12 mouse cellular contexts compared by ENCODE assay signal in the genomic region with DNA sequence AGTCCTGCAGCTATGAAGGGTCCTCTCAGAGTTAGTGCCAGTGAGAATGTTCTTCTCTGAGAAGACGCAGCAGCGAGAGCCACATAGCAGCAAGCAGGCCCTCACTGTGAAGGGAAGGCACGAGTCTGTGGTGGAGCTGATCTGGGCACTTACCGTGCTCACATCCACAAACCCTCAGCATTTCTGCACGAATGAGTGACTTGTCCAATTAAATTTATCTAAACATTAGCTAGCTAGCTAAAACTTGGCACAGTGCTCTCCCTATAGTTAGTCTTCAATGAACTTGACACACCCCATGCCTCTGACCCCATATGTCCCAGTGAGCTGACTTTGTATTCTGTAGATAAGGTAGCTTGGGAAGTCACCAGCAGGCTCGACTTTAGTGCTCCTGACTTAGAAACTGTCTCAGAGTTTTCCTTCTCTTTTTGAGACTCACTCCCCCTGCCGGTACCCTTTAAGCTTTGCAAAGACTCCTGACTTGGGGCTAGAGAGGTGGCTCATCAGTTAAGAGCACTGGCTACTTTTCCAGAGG. TPM values are rescaled to one million over a fixed set of nuclear protein-coding genes. Genes with fewer than 3 reads are reported as not detected.
DNase-seq lines count a peak whose midpoint lies in the region; ATAC-seq lines count a peak whose summit lies in the region.
"Had no signal": no experiment of that assay in that cellular context is flagged by ENCODE, and none has a peak within 500 bp of the region (broad histone marks: within the 10 kb centered on the region; RNA-seq: fewer than 3 reads in every experiment).

No protein-coding gene starts in this region.

- peaks cover 18% of the 10 kb centered on the region for H3K4me1 ChIP-seq in heart, embryonic 10.5 days
- H3K4me1 ChIP-seq in embryonic facial prominence, embryonic 14.5 days (ENCODE audit: control insufficient read depth, insufficient read depth, low read length) = no peaks in the 10 kb centered on the region; the same call in 1 of the 2 replicates
- peaks cover 39% of the 10 kb centered on the region for H3K4me1 ChIP-seq in kidney, embryonic 16.5 days (ENCODE audit: insufficient read depth, low read length)
- H3K4me1 ChIP-seq in hindbrain, embryonic 12.5 days = 0 out of 2 replicates have a peak, but pooled peaks cover 4% of the 10 kb centered on the region

- no peak for ATAC-seq in embryonic facial prominence, embryonic 14.5 days (ENCODE audit: low read depth)
- ATAC-seq in kidney, embryonic 16.5 days (ENCODE audit: low FRiP score, low TSS enrichment) = peak; percentile 89
- peak; percentile 63 for ATAC-seq in megakaryocyte progenitor cell, adult 5-6 weeks (replicated peaks; ENCODE audit: poor library complexity)
- ATAC-seq in hindbrain, embryonic 12.5 days (ENCODE audit: low FRiP score) = no peak

- H3K27ac ChIP-seq in heart, embryonic 10.5 days = peak overlapping the region; percentile 36; the same call in 1 of the 2 replicates
- H3K27ac ChIP-seq in embryonic facial prominence, embryonic 14.5 days (replicated peaks; ENCODE audit: low read depth, low read length) = no peak overlapping the region
- peak overlapping the region; percentile 89 for H3K27ac ChIP-seq in kidney, embryonic 16.5 days (ENCODE audit: low read length)
- no peak overlapping the region for H3K27ac ChIP-seq in hindbrain, embryonic 12.5 days

- DNase-seq in heart, embryonic 10.5 days (ENCODE audit: low spot score) = no peak
- DNase-seq in heart, postnatal 10 days = no peak
- DNase-seq in embryonic facial prominence, embryonic 14.5 days (ENCODE audit: low spot score) = peak; percentile 43
- DNase-seq in adrenal gland, adult (ENCODE audit: inconsistent age in 2 of 2, low spot score in 1 of 2) = no peak
- no peak for DNase-seq in layer of hippocampus, adult 11-12 months (ENCODE audit: low spot score)
- DNase-seq: cerebellum, adult 18-20 months had no signal

- no peaks in the 10 kb centered on the region for H3K27me3 ChIP-seq in heart, embryonic 10.5 days (ENCODE audit: insufficient read depth, poor library complexity, severe bottlenecking)
- no peaks in the 10 kb centered on the region for H3K27me3 ChIP-seq in embryonic facial prominence, embryonic 14.5 days (replicated peaks; ENCODE audit: control insufficient read depth, insufficient read depth, low read length)
- H3K27me3 ChIP-seq in kidney, embryonic 16.5 days (ENCODE audit: insufficient read depth, low read length) = no peaks in the 10 kb centered on the region
- H3K27me3 ChIP-seq in hindbrain, embryonic 12.5 days = no peaks in the 10 kb centered on the region
- H3K27me3 ChIP-seq: CH12.LX had no signal

- no peak overlapping the region for H3K4me2 ChIP-seq in embryonic facial prominence, embryonic 14.5 days (ENCODE audit: low read depth, low read length)
- 0 out of 2 replicates have a peak overlapping the region, but pooled peaks have one; percentile 18 for H3K4me2 ChIP-seq in kidney, embryonic 16.5 days (replicated peaks; ENCODE audit: low read depth, low read length)
- no peak overlapping the region for H3K4me2 ChIP-seq in hindbrain, embryonic 12.5 days (replicated peaks)

- no peaks in the 10 kb centered on the region for H3K36me3 ChIP-seq in heart, embryonic 10.5 days
- no peaks in the 10 kb centered on the region for H3K36me3 ChIP-seq in embryonic facial prominence, embryonic 14.5 days (ENCODE audit: control insufficient read depth, insufficient read depth, low read length)
- H3K36me3 ChIP-seq in kidney, embryonic 16.5 days (ENCODE audit: insufficient read depth, low read length) = no peaks in the 10 kb centered on the region
- H3K36me3 ChIP-seq in hindbrain, embryonic 12.5 days = no peaks in the 10 kb centered on the region; the same call in 1 of the 2 replicates

- 65% methylated on average over 7 of the region's 7 CpGs for WGBS in heart, embryonic 10.5 days
- 57% methylated on average over 7 of the region's 7 CpGs for WGBS in embryonic facial prominence, embryonic 14.5 days
- 39% methylated on average over 7 of the region's 7 CpGs for WGBS in kidney, embryonic 16.5 days
- WGBS in hindbrain, embryonic 12.5 days = 81% methylated on average over 7 of the region's 7 CpGs

- H3K9ac ChIP-seq in embryonic facial prominence, embryonic 14.5 days (ENCODE audit: low read depth, low read length) = no peak overlapping the region
- H3K9ac ChIP-seq in kidney, embryonic 16.5 days (replicated peaks; ENCODE audit: low read length) = peak overlapping the region; percentile 41; the same call in 1 of the 2 replicates
- no peak overlapping the region for H3K9ac ChIP-seq in hindbrain, embryonic 12.5 days

- no peaks in the 10 kb centered on the region for H3K9me3 ChIP-seq in heart, embryonic 10.5 days
- H3K9me3 ChIP-seq in embryonic facial prominence, embryonic 14.5 days (ENCODE audit: control insufficient read depth, low read length) = no peaks in the 10 kb centered on the region
- no peaks in the 10 kb centered on the region for H3K9me3 ChIP-seq in kidney, embryonic 16.5 days (ENCODE audit: low read length)
- no peaks in the 10 kb centered on the region for H3K9me3 ChIP-seq in hindbrain, embryonic 12.5 days (replicated peaks)

- H3K4me3 ChIP-seq in heart, embryonic 10.5 days = no peak overlapping the region
- no peak overlapping the region for H3K4me3 ChIP-seq in embryonic facial prominence, embryonic 14.5 days (ENCODE audit: low read depth, low read length)
- no peak overlapping the region for H3K4me3 ChIP-seq in kidney, embryonic 16.5 days (ENCODE audit: low read length)
- H3K4me3 ChIP-seq in hindbrain, embryonic 12.5 days = no peak overlapping the region

- intact Hi-C loops in heart, postnatal 10 days (cut with DNase I) = loop anchor here (1.0 to 10.0 kb wide), 7 partner anchors 161 to 1319 kb away; partner anchors contain the start of genes Cep290 and Tmtc3

RNA-seq across cellular contexts. Expression of gene Phxr2, which starts 39.7 kb away (rescaled TPM):
- not detected in 2 replicates for polyA plus RNA-seq in heart, embryonic 10.5 days (2016; fragmentation: Nextera tagmentation; extraction: Ambion mirVana)
- not detected for total RNA-seq in heart, postnatal 10 days (2021)
- polyA plus RNA-seq in embryonic facial prominence, embryonic 14.5 days (2014; fragmentation: Nextera tagmentation; extraction: Ambion mirVana) = not detected in 2 replicates
- not detected in 2 replicates for polyA plus RNA-seq in kidney, embryonic 16.5 days (2015; fragmentation: Nextera tagmentation; extraction: Ambion mirVana)
- not detected in 2 replicates for total RNA-seq in megakaryocyte progenitor cell, adult 5-6 weeks (2015)
- not detected in 2 replicates for total RNA-seq in megakaryocyte progenitor cell, adult 5-6 weeks (2017)
- polyA plus RNA-seq in hindbrain, embryonic 12.5 days (2016; fragmentation: Nextera tagmentation; extraction: Ambion mirVana) = 0.18 TPM in 1 of 2 replicates, not detected in the other
- total RNA-seq: CH12.LX; layer of hippocampus, adult 8-10 months had no signal
- polyA plus RNA-seq: neural tube, embryonic 14.5 days had no signal

RNA-seq across cellular contexts. Expression of gene Galnt4, which starts 57.9 kb away (rescaled TPM):
- polyA plus RNA-seq in heart, embryonic 10.5 days (2016; fragmentation: Nextera tagmentation; extraction: Ambion mirVana) = 6.6 TPM in 2 replicates
- 1 to 10 TPM; 4.9 to 6.1 TPM for total RNA-seq in heart, postnatal 10 days (2021)
- polyA plus RNA-seq in embryonic facial prominence, embryonic 14.5 days (2014; fragmentation: Nextera tagmentation; extraction: Ambion mirVana) = 14.7 and 16.2 TPM in 2 replicates
- polyA plus RNA-seq in kidney, embryonic 16.5 days (2015; fragmentation: Nextera tagmentation; extraction: Ambion mirVana) = 12.2 and 13.2 TPM in 2 replicates
- 8.5 and 10.8 TPM in 2 replicates for total RNA-seq in megakaryocyte progenitor cell, adult 5-6 weeks (2015)
- 9.9 and 11.8 TPM in 2 replicates for total RNA-seq in megakaryocyte progenitor cell, adult 5-6 weeks (2017)
- polyA plus RNA-seq in hindbrain, embryonic 12.5 days (2016; fragmentation: Nextera tagmentation; extraction: Ambion mirVana) = 6.7 and 7.3 TPM in 2 replicates

RNA-seq across cellular contexts. Expression of gene Poc1b, which starts 59.0 kb away (rescaled TPM):
- 12.0 and 16.2 TPM in 2 replicates for polyA plus RNA-seq in heart, embryonic 10.5 days (2016; fragmentation: Nextera tagmentation; extraction: Ambion mirVana)
- 10 to 100 TPM; 10.5 to 12.1 TPM for total RNA-seq in heart, postnatal 10 days (2021)
- polyA plus RNA-seq in embryonic facial prominence, embryonic 14.5 days (2014; fragmentation: Nextera tagmentation; extraction: Ambion mirVana) = 18.9 and 22.5 TPM in 2 replicates
- polyA plus RNA-seq in kidney, embryonic 16.5 days (2015; fragmentation: Nextera tagmentation; extraction: Ambion mirVana) = 20.6 and 23.9 TPM in 2 replicates
- 32.8 and 41.8 TPM in 2 replicates for total RNA-seq in megakaryocyte progenitor cell, adult 5-6 weeks (2015)
- 10.6 and 12.0 TPM in 2 replicates for total RNA-seq in megakaryocyte progenitor cell, adult 5-6 weeks (2017)
- 20.2 and 21.4 TPM in 2 replicates for polyA plus RNA-seq in hindbrain, embryonic 12.5 days (2016; fragmentation: Nextera tagmentation; extraction: Ambion mirVana)

Comparison
In these comparisons a context has a peak if more than half of its experiments do, and no peak if none do; other contexts are left out.
1. H3K27ac ChIP-seq: peak in heart, embryonic 10.5 days (single experiment) and kidney, embryonic 16.5 days (single experiment); none in embryonic facial prominence, embryonic 14.5 days (single experiment) and hindbrain, embryonic 12.5 days (single experiment).
2. ATAC-seq: peak in kidney, embryonic 16.5 days (single experiment) and megakaryocyte progenitor cell, adult 5-6 weeks (single experiment); none in embryonic facial prominence, embryonic 14.5 days (single experiment) and hindbrain, embryonic 12.5 days (single experiment).